Mouse (Mus musculus) cerebellum, adult 2 months (tissue): ENCODE data around the gene Tmem132c. TPM values are rescaled to one million over a fixed set of nuclear protein-coding genes. Genes with fewer than 3 reads are reported as not detected.
A peak's percentile ranks its signal among the peaks of the same experiment; 100 is the strongest.

ENCODE experiments used
- DNase-seq, 2 experiments: peaks; one replicate each; pipeline ENCODE4 v3.0.0; 2021
- H3K27ac ChIP-seq: fragments of 200-500 bp; 2 replicates; pipeline ENCODE4 v1.5.1; 2012; ENCODE audit warnings: low read length, control low read depth, inconsistent platforms; ENCODE audit not compliant: insufficient read depth
- H3K27me3 ChIP-seq: fragments of 200-500 bp; 2 replicates; pipeline ENCODE4 v1.6.1; 2012; ENCODE audit warnings: inconsistent platforms, mild to moderate bottlenecking, low read length, moderate library complexity; ENCODE audit not compliant: control insufficient read depth, insufficient read depth
- H3K4me1 ChIP-seq: fragments of 200-500 bp; 2 replicates; pipeline ENCODE4 v1.6.1; 2011; ENCODE audit warnings: low read length; ENCODE audit not compliant: control insufficient read depth, insufficient read depth
- H3K4me3 ChIP-seq: fragments of 200-500 bp; replicated peaks from 2 replicates; pipeline ENCODE3; 2011; ENCODE audit warnings: mild to moderate bottlenecking, low read depth, low read length, control low read depth; ENCODE audit not compliant: insufficient read depth
- CTCF ChIP-seq: fragments of 200-500 bp; IDR thresholded peaks from 2 replicates; pipeline ENCODE4 v1.5.1; 2011; ENCODE audit warnings: low read depth, mild to moderate bottlenecking, control low read depth, low read length, moderate library complexity, borderline replicate concordance; ENCODE audit not compliant: insufficient read depth
- POLR2A ChIP-seq: fragments of 200-500 bp; IDR thresholded peaks from 2 replicates; pipeline ENCODE4 v1.6.1; 2011; ENCODE audit warnings: low read length, control low read depth, borderline replicate concordance; ENCODE audit not compliant: insufficient read depth
- WGBS: fragments of 180-500 bp; shearing (Covaris S2); methylation state at CpG from one replicate; pipeline ENCODE4 v1.1.7; 2018; 5-methylcytosine and 5-hydroxymethylcytosine counted together
- polyA plus RNA-seq: library from polyadenylated mRNA; depleted of rRNA; stranded (reverse); fragments of >200 nt; gene quantifications from 2 replicates; pipeline ENCODE4 v1.2.3, GENCODE M21; 2012

The Tmem132c gene
- polyA plus RNA-seq, 1 experiment: 14.0 TPM

GRCm38 (mm10) chr5:127548136-127548535 is 306.5 kb downstream of the Tmem132c start:
- TF ChIP-seq CTCF (no peak), POLR2A (no peak)
- H3K27ac ChIP-seq: no peak overlapping the region
- no peaks in the 10 kb centered on the region for H3K27me3 ChIP-seq
- H3K4me3 ChIP-seq: no peak overlapping the region
- 67% methylated on average over 2 of the region's 2 CpGs for WGBS
- peaks cover 17% of the 10 kb centered on the region for H3K4me1 ChIP-seq
- DNase-seq: peak in 1 of 2 experiments; percentile 12

GRCm38 (mm10) chr5:127561086-127561485 is 319.5 kb downstream of the Tmem132c start:
- H3K27ac ChIP-seq: no peak overlapping the region
- H3K4me3 ChIP-seq: no peak overlapping the region
- WGBS: 79% methylated on average over 3 of the region's 3 CpGs
- H3K27me3 ChIP-seq: no peaks in the 10 kb centered on the region
- H3K4me1 ChIP-seq: no peaks in the 10 kb centered on the region
- DNase-seq: no peak
- TF ChIP-seq CTCF (no peak), POLR2A (no peak)

- TF ChIP-seq CTCF: no peak
- no peak for TF ChIP-seq POLR2A
- Histone ChIP-seq H3K4me1 (no peaks in the 10 kb centered on the region), H3K27me3 (no peaks in the 10 kb centered on the region), H3K27ac (no peak overlapping the region), H3K4me3 (no peak overlapping the region)
- no peak for DNase-seq
- WGBS: 76% methylated on average over 6 of the region's 6 CpGs
Observed at GRCm38 (mm10) chr5:127567165-127567741, 325.6 kb downstream of the Tmem132c start.

- WGBS: 27% methylated on average over 8 of the region's 8 CpGs
- no peaks in the 10 kb centered on the region for H3K4me1 ChIP-seq
- no peak overlapping the region for H3K4me3 ChIP-seq
- no peaks in the 10 kb centered on the region for H3K27me3 ChIP-seq
- no peak overlapping the region for H3K27ac ChIP-seq
- TF ChIP-seq CTCF (peak; percentile 85), POLR2A (no peak)
- DNase-seq: peak; percentile 43 to 52
Observed at GRCm38 (mm10) chr5:127577419-127577818, 335.8 kb downstream of the Tmem132c start.

DNA sequence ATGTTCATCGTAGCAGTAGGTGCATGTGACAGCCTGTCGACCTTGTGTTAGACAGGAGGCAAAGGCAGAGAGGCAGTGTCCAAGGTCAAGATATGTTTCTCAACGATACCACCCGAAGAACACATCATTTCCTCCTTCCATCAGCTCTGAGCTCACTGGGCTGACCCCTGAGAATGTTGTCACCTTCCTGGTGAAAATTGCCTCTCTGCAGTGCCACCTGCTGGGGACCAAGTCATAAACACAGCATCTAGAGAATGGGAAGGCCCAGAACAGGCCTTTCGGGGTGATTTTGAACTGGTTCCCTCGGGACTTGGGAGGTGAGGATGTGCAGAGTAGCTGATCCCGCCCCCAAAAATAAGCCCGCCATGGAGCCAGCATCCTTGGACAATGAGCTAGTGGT is 342.1 kb downstream of the Tmem132c start:
- Histone ChIP-seq H3K4me3 (no peak overlapping the region), H3K4me1 (no peaks in the 10 kb centered on the region), H3K27me3 (no peaks in the 10 kb centered on the region), H3K27ac (no peak overlapping the region)
- TF ChIP-seq POLR2A (no peak), CTCF (peak; percentile 24; the same call in 1 of the 2 replicates)
- 88% methylated on average over 8 of the region's 8 CpGs for WGBS
- DNase-seq: peak in 1 of 2 experiments; percentile 22

DNA sequence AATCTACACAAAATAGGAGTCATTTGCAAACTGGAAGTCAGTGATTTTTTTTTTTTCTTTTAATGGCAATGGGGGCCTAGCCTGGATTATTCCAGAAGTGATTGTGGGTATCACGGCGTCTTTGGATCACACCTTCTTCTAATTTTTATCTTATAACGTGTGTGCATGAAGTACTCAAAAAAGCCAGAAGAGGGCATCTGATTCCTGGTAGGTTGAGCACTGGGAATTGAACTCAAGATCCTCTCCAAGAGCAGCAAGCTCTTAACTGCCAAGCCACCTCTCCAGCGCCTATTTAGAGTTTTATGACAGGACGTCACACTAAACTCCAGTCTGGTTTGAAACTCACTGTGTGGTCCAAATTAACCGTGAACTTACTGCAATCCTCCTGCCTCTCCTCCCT is 346.2 kb downstream of the Tmem132c start:
- no peak overlapping the region for H3K4me3 ChIP-seq
- WGBS: 53% methylated on average over 6 of the region's 6 CpGs
- H3K4me1 ChIP-seq: no peaks in the 10 kb centered on the region
- no peak for TF ChIP-seq CTCF
- TF ChIP-seq POLR2A: no peak
- no peak for DNase-seq
- no peaks in the 10 kb centered on the region for H3K27me3 ChIP-seq
- no peak overlapping the region for H3K27ac ChIP-seq

- Histone ChIP-seq H3K4me3 (no peak overlapping the region), H3K27me3 (no peaks in the 10 kb centered on the region), H3K4me1 (no peaks in the 10 kb centered on the region), H3K27ac (no peak overlapping the region)
- no peak for DNase-seq
- WGBS: 50% methylated on average over 5 of the region's 5 CpGs
- no peak for TF ChIP-seq POLR2A
- TF ChIP-seq CTCF: no peak
Observed at GRCm38 (mm10) chr5:127592406-127592805, 350.8 kb downstream of the Tmem132c start.

DNA sequence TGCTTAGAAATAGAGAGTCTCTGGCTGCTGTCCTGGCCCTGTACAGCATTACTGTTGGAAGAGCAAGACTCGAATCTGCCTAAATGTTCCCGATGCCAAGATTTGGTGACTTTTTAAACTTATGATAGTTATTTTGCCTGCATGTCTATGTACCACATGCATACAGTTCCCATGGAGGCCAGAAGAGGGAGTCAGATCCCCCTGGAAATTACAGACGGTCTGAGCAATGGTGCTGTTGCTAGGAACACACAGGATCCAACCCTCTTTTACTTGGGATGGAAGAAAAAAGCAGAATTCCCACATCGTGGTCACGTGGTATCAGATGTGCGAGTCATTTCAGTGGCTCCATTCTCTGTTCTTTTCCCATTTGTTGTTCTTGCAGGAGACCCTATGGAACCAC is 351.2 kb downstream of the Tmem132c start:
- Histone ChIP-seq H3K27ac (no peak overlapping the region), H3K27me3 (no peaks in the 10 kb centered on the region), H3K4me1 (peaks cover 4% of the 10 kb centered on the region), H3K4me3 (no peak overlapping the region)
- WGBS: 74% methylated on average over 6 of the region's 6 CpGs
- TF ChIP-seq CTCF (peak; percentile 45), POLR2A (no peak)
- DNase-seq: no peak
